Mouse (Mus musculus): ENCODE measurements around the gene Hist2h2be. TPM values are rescaled to one million over a fixed set of nuclear protein-coding genes. Genes with fewer than 3 reads are reported as not detected.
"Not testable (repeated sequence)": the region's sequence is repeated elsewhere in the genome, so short reads cannot be mapped to it uniquely, and the experiment has no call there.

The Hist2h2be gene
- polyA plus RNA-seq, 1 experiment from 2014 or later: 5.9 TPM

GRCm38 (mm10) chr3:96220131-96220764, 671 bp upstream of the Hist2h2be start:
- peak; percentile 16; the same call in 1 of the 2 replicates for ATAC-seq (ENCODE audit: low FRiP score, low TSS enrichment)
- DNase-seq: peak; percentile 45

DNA sequence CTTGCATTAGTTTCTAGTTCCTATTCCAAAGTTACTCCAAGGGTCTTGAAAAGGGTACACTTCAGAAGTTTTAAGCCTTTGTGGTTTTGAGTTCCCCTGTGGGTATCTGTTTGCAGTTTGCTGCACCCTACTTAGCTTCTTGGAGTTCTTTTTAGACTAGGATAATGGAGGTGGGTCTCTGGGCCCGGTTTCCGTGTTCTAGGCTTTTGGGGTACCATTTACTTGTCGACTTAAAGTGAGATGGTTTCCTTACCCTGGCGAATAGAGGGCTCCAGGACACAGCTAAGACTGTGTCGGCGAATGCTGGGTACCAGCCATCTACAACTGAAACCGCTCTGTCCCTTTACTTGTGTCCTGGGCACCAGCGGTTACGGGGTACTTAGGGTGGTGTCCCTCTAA, 720 bp downstream of the Hist2h2be start:
- DNase-seq: no peak

More at GRCm38 (mm10) chr3:96220131-96220764, 671 bp upstream of the Hist2h2be start:
- 0% methylated on average over 26 of the region's 47 CpGs for WGBS
- not testable (repeated sequence) for H3K9me3 ChIP-seq (ENCODE audit: control insufficient read depth, low read length); H3K36me3 ChIP-seq (ENCODE audit: control insufficient read depth, insufficient read depth, low read length); H3K27me3 ChIP-seq (ENCODE audit: control insufficient read depth, insufficient read depth, low read length)
- Histone ChIP-seq H3K4me2 (ENCODE audit: low read length) (peak overlapping the region; percentile 60), H3K4me3 (replicated peaks; ENCODE audit: low read depth, low read length) (peak overlapping the region; percentile 53), H3K27ac (replicated peaks; ENCODE audit: low read depth, low read length) (peak overlapping the region; percentile 94), H3K4me1 (ENCODE audit: control insufficient read depth, insufficient read depth, low read length) (peaks cover 20% of the 10 kb centered on the region), H3K9ac (replicated peaks; ENCODE audit: low read length) (peak overlapping the region; percentile 61)

DNA sequence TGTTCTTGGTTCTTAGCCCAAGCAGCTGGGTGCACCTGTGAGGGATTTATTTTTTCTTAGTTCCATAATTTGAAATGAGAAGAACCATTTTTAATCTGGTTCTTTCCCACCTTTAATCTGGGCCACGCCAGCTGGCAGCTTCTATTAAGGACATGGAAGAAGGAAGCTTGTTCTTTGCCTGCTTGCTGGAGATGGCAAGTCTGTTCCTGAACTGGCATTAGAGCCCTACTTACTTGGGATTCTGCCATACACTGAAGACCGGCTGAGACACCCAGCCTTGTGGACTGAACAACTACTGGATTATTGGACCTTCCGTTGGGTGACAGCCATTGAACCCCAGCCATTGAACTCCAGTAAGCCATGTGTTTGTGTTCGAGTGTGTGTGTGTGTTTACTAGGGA, 1.9 kb downstream of the Hist2h2be start:
- H3K9me3 ChIP-seq (ENCODE audit: control insufficient read depth, low read length): no peaks in the 10 kb centered on the region
- H3K4me2 ChIP-seq (ENCODE audit: low read length): 0 out of 2 replicates have a peak overlapping the region, but pooled peaks have one; percentile 60
- no peak overlapping the region for H3K27ac ChIP-seq (replicated peaks; ENCODE audit: low read depth, low read length)
- no peak overlapping the region for H3K9ac ChIP-seq (replicated peaks; ENCODE audit: low read length)
- no peaks in the 10 kb centered on the region for H3K36me3 ChIP-seq (ENCODE audit: control insufficient read depth, insufficient read depth, low read length)
- no peak overlapping the region for H3K4me3 ChIP-seq (replicated peaks; ENCODE audit: low read depth, low read length)
- H3K27me3 ChIP-seq (ENCODE audit: control insufficient read depth, insufficient read depth, low read length): no peaks in the 10 kb centered on the region
- DNase-seq (no peak), ATAC-seq (ENCODE audit: low FRiP score, low TSS enrichment) (no peak)
- H3K4me1 ChIP-seq (ENCODE audit: control insufficient read depth, insufficient read depth, low read length): peaks cover 22% of the 10 kb centered on the region
- WGBS: 82% methylated on average over 4 of the region's 4 CpGs

More for the DNA sequence above, 720 bp downstream of the Hist2h2be start:
- Histone ChIP-seq H3K27me3 (ENCODE audit: control insufficient read depth, insufficient read depth, low read length) (no peaks in the 10 kb centered on the region), H3K9me3 (ENCODE audit: control insufficient read depth, low read length) (no peaks in the 10 kb centered on the region), H3K9ac (replicated peaks; ENCODE audit: low read length) (peak overlapping the region; percentile 61), H3K27ac (replicated peaks; ENCODE audit: low read depth, low read length) (peak overlapping the region; percentile 94), H3K4me1 (ENCODE audit: control insufficient read depth, insufficient read depth, low read length) (peaks cover 22% of the 10 kb centered on the region), H3K36me3 (ENCODE audit: control insufficient read depth, insufficient read depth, low read length) (no peaks in the 10 kb centered on the region), H3K4me3 (replicated peaks; ENCODE audit: low read depth, low read length) (peak overlapping the region; percentile 53), H3K4me2 (ENCODE audit: low read length) (peak overlapping the region; percentile 60)
- 13% methylated on average over 9 of the region's 9 CpGs for WGBS
- ATAC-seq (ENCODE audit: low FRiP score, low TSS enrichment): no peak

GRCm38 (mm10) chr3:96225421-96225820, 4.5 kb downstream of the Hist2h2be start:
- no peaks in the 10 kb centered on the region for H3K9me3 ChIP-seq (ENCODE audit: control insufficient read depth, low read length)
- H3K4me2 ChIP-seq (ENCODE audit: low read length): no peak overlapping the region
- DNase-seq (no peak), ATAC-seq (ENCODE audit: low FRiP score, low TSS enrichment) (no peak)
- H3K4me1 ChIP-seq (ENCODE audit: control insufficient read depth, insufficient read depth, low read length): peaks cover 22% of the 10 kb centered on the region
- 3% methylated on average over 2 of the region's 2 CpGs for WGBS
- H3K27me3 ChIP-seq (ENCODE audit: control insufficient read depth, insufficient read depth, low read length): no peaks in the 10 kb centered on the region
- H3K27ac ChIP-seq (replicated peaks; ENCODE audit: low read depth, low read length): no peak overlapping the region
- no peaks in the 10 kb centered on the region for H3K36me3 ChIP-seq (ENCODE audit: control insufficient read depth, insufficient read depth, low read length)
- no peak overlapping the region for H3K9ac ChIP-seq (replicated peaks; ENCODE audit: low read length)
- no peak overlapping the region for H3K4me3 ChIP-seq (replicated peaks; ENCODE audit: low read depth, low read length)

- Histone ChIP-seq H3K4me3 (replicated peaks; ENCODE audit: low read depth, low read length) (no peak overlapping the region), H3K27me3 (ENCODE audit: control insufficient read depth, insufficient read depth, low read length) (no peaks in the 10 kb centered on the region), H3K4me2 (ENCODE audit: low read length) (no peak overlapping the region), H3K36me3 (ENCODE audit: control insufficient read depth, insufficient read depth, low read length) (no peaks in the 10 kb centered on the region), H3K9me3 (ENCODE audit: control insufficient read depth, low read length) (no peaks in the 10 kb centered on the region), H3K27ac (replicated peaks; ENCODE audit: low read depth, low read length) (no peak overlapping the region), H3K4me1 (ENCODE audit: control insufficient read depth, insufficient read depth, low read length) (peaks cover 11% of the 10 kb centered on the region), H3K9ac (replicated peaks; ENCODE audit: low read length) (0 out of 2 replicates have a peak overlapping the region, but pooled peaks have one; percentile 2)
- DNase-seq (no peak), ATAC-seq (ENCODE audit: low FRiP score, low TSS enrichment) (no peak)
- 83% methylated on average over 8 of the region's 8 CpGs for WGBS
Measured at GRCm38 (mm10) chr3:96226695-96227648, 6.1 kb downstream of the Hist2h2be start.

DNA sequence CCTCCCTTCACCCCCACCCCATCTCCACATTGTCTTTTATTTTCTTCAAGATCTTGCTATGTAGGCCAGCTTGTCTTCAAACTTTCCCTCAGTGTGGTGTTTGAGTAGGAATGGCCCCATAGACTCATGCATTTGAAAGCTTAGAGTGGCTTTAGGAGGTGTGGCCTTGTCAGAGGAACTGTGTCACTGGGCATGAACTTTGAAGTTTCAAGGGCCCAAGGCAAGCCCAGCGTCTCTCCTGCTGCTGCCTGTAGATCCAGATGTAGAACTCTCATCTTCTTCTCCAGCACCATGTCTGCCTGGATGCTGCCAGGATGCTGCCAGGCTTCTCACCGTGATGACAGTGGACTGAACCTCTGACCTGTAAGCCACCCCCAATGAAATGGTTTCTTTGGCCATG, 7.9 kb downstream of the Hist2h2be start:
- H3K9ac ChIP-seq (replicated peaks; ENCODE audit: low read length): no peak overlapping the region
- H3K9me3 ChIP-seq (ENCODE audit: control insufficient read depth, low read length): no peaks in the 10 kb centered on the region
- ATAC-seq (ENCODE audit: low FRiP score, low TSS enrichment): no peak
- H3K27ac ChIP-seq (replicated peaks; ENCODE audit: low read depth, low read length): no peak overlapping the region
- WGBS: 71% methylated on average over 2 of the region's 2 CpGs
- H3K4me3 ChIP-seq (replicated peaks; ENCODE audit: low read depth, low read length): no peak overlapping the region
- no peaks in the 10 kb centered on the region for H3K27me3 ChIP-seq (ENCODE audit: control insufficient read depth, insufficient read depth, low read length)
- H3K4me2 ChIP-seq (ENCODE audit: low read length): no peak overlapping the region
- DNase-seq: no peak
- no peaks in the 10 kb centered on the region for H3K36me3 ChIP-seq (ENCODE audit: control insufficient read depth, insufficient read depth, low read length)
- H3K4me1 ChIP-seq (ENCODE audit: control insufficient read depth, insufficient read depth, low read length): 0 out of 2 replicates have a peak, but pooled peaks cover 7% of the 10 kb centered on the region

GRCm38 (mm10) chr3:96230404-96230803, 9.5 kb downstream of the Hist2h2be start:
- no peak overlapping the region for H3K4me3 ChIP-seq (replicated peaks; ENCODE audit: low read depth, low read length)
- H3K9ac ChIP-seq (replicated peaks; ENCODE audit: low read length): no peak overlapping the region
- no peaks in the 10 kb centered on the region for H3K36me3 ChIP-seq (ENCODE audit: control insufficient read depth, insufficient read depth, low read length)
- DNase-seq: no peak
- H3K27me3 ChIP-seq (ENCODE audit: control insufficient read depth, insufficient read depth, low read length): no peaks in the 10 kb centered on the region
- H3K27ac ChIP-seq (replicated peaks; ENCODE audit: low read depth, low read length): no peak overlapping the region
- 0 out of 2 replicates have a peak, but pooled peaks cover under 1% of the 10 kb centered on the region for H3K4me1 ChIP-seq (ENCODE audit: control insufficient read depth, insufficient read depth, low read length)
- no peak overlapping the region for H3K4me2 ChIP-seq (ENCODE audit: low read length)
- H3K9me3 ChIP-seq (ENCODE audit: control insufficient read depth, low read length): no peaks in the 10 kb centered on the region
- ATAC-seq (ENCODE audit: low FRiP score, low TSS enrichment): no peak
- 75% methylated on average over 2 of the region's 2 CpGs for WGBS

DNA sequence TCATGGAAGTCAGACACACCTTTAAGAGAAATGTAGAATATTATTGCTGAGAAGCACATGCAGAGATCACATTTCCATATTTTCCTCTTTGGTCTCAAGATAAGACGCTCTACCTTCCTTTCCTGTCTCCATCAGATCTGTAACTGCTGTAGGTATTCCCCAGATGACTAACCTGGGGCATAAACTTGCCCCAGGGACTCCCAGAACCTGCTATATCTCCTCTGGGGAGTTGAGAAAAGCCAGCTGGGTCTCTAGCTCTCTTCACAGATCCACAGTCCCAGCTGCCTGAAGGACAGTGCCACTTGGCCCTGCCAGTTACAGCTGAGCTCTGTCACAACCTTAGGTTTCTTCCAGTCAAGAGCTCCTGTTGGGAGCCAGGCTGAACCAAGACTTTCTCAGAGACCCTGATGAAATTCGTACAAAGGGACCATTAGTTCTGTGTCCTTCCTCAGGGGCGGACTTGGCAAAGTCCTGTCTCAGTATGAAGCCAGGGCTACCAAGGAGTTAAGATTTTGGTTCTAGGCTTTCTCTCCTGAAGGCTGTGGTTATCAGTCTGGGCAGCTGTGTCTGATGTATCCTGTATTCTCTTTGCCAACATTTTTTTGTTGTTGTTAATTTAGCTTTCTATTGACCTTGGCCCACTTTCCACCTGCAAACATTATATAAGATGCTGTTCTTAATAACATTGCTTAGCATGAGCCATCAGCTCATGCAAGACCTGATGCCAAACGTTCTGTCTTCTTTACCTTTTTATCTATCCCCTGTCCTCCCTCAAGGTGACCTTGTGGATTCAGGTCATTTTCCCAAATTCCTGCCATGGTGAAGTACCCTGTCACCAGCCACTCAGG, 10.2 kb downstream of the Hist2h2be start:
- DNase-seq: no peak
- ATAC-seq (ENCODE audit: low FRiP score, low TSS enrichment): no peak
- H3K4me2 ChIP-seq (ENCODE audit: low read length): no peak overlapping the region
- H3K9me3 ChIP-seq (ENCODE audit: control insufficient read depth, low read length): no peaks in the 10 kb centered on the region
- 78% methylated on average over 4 of the region's 4 CpGs for WGBS
- H3K27ac ChIP-seq (replicated peaks; ENCODE audit: low read depth, low read length): no peak overlapping the region
- H3K27me3 ChIP-seq (ENCODE audit: control insufficient read depth, insufficient read depth, low read length): no peaks in the 10 kb centered on the region
- no peaks in the 10 kb centered on the region for H3K4me1 ChIP-seq (ENCODE audit: control insufficient read depth, insufficient read depth, low read length)
- H3K9ac ChIP-seq (replicated peaks; ENCODE audit: low read length): no peak overlapping the region
- no peaks in the 10 kb centered on the region for H3K36me3 ChIP-seq (ENCODE audit: control insufficient read depth, insufficient read depth, low read length)
- H3K4me3 ChIP-seq (replicated peaks; ENCODE audit: low read depth, low read length): no peak overlapping the region

Data from midbrain, embryonic 14.5 days (tissue).